Mouse (Mus musculus): ENCODE measurements around the gene Lhfpl2.

Gene Lhfpl2

DNA sequence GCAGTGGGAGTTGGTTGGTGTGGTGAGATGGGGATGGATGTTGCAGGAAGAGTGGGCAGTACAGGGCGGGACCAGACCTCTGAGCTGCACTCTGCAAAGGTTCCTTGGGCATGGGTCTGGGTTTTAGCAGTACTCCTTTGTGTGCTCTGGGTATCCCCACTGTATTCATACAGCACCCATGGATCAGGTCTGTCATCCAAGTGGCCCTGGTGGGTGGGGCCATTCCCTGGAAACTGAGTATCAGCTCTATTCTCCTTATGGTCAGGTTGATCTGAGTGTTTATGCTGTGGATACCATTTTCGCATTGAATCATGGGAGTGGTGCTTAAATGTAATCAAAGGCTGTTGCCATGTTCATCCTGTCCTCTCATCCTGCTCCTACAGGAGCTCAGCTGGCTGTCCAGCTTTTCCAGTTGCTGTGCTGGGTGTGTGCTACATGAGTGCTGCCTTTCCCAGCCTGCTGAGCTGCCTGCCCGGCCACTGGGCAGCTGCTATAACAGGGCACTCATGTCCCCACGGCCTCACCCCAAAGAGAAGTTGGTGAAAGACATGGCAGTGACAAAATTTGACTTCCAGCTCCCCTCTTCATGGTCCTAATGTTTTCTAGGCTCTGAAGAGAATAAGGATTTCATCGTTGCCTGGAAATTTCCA, 9.2 kb downstream of the Lhfpl2 start:
- no peak for DNase-seq (ENCODE audit: low read depth, low spot score)

DNA sequence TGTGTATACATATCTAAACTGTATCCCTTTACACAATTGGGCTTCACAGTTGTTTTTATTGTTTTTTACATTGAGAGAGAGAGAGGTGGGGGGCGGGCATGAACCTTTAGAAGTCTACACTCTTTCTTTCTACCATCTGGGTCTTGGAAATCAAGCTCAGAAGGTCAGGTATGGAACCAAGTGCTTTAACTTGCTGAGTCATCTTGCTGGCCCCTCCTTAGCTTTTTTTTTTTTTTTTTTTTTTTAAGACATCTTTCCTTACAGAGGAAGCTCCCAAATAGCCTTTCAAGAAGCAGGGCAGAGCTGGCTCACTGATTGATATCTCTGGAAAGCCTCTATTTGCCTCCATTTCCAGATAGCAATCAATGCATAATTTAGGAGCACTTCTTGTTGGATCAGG, 10.7 kb downstream of the Lhfpl2 start:
- no peak for DNase-seq (ENCODE audit: low read depth, low spot score)

DNA sequence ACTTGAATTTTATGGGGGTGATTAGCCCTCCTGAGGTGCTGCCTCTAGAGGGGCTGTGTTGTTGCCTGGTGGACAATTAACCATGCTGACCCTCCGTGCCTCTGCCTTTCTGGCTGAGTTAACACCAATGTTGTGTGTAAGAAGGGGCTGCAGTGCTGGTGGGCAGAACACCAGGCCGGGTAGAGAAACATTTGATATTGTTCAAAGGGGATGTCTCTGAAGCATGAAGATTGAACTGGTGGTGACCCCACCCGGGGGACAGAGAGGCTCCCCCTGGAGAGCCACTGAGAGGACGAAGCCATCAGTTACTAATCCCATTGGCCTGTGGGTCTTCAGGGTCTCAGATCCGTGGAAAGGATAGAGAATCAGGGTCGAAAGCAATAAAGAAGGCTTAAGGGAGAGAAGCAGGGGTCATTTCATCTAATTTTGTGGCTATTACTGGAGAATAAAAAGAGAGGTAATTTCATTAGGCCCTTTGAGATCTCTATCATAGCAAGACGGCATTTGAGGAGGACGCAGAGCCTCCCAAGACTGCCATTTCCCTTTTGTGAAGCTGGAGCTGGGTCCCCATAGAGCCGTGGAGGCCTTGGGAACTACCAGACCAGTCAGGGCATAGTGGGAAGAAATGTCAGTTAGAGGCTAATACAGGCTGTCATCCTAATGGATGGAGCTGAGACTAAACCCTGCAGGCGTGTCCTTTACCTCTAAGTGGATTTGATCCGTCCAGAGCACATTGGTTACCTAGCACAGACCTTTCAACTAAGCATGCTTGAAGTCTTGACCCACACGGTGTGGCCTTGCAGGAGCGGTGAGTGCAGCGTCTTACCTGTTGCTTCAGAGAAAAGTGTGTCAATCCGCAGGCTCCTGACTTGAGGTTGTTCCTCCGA, 12.1 kb downstream of the Lhfpl2 start:
- no peak for DNase-seq (ENCODE audit: low read depth, low spot score)

DNA sequence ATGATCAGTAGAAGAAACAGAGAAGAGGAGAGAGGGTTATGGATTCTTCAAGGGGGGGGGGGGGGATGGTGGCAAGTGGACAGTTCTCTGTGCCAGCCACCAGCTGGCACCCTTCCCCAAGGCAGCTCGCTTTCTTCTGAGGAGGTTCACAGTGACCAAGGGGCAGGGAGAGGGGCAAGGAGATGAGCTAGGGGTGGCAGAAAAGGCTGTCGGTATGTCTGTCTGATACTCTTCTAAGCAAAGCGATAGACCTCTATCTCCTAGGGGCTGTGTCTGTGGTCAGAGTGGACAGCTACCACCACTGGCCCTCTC, 12.7 kb downstream of the Lhfpl2 start:
- DNase-seq (ENCODE audit: low read depth, low spot score), result no peak

DNA sequence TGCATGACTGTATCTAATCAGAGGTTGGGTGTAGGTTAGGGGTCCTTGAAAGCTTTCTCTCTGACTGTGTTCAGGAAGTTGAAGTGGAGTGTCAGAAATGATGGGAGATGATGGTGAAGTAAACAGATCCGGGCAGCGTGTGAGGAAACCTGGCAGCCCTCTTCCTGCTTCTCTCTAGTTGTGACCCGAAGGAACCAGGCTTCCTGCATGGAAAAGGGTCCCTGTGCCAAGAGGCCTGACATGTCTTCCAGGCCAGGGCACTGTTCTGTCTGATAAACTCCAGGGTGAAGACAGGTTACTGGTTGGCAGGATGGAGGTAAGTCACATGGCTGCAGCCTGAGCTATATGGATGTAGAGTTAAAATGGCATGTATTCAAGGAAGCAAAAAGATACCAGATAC, 13.3 kb downstream of the Lhfpl2 start:
- no peak for DNase-seq (ENCODE audit: low read depth, low spot score)

DNA sequence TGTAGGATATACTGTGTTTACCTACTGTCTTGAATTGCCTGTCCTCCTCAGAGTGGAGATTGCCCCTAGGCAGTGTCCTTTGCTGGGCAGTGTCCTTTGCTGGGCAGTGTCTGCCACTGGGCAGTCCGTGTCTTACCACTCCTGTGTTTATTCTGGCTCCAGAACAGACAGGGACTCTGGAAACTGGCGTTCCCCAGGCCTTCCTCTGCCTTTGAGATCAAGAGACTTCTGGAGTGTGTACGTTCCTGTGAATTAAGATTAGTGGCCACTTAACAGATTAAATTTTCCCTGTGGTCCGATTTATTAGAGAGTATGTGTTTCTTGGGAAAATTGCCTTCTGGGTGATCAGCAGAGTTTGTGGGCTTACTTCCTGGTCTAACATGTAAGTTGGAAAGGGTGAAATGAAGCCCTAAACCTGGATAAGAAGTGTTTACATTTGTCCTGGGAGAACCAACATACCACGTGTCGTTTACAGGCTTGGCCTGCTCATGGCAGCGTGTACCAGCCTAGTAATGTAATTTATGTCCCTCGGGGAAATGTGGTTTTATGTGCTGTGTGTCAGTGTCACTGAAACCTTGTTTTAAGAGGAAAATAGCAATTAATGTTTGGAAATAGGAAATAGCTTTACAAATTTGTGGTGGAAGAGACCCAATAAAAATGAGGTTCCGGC, 15.6 kb downstream of the Lhfpl2 start:
- DNase-seq (ENCODE audit: low read depth, low spot score), result no peak

DNA sequence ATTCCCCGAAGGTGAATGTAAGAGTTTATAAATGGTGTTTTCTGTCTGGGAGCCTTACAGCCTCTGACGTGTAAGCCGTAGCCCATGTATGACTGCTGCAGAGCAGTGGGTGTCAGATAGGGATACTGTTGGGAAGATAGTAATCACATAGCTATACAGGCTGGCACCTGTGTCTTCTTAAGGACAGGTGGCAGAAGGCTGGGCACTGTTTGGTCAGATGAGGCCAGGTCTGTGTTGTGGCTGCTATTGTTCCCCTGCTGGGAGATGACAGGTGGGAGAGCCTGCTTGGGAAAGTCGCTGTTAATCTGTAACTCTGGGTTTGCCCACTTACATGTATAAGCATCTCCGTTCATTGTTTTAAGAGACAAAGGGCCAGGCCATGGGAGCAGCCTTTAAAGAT, 16.1 kb downstream of the Lhfpl2 start:
- DNase-seq (ENCODE audit: low read depth, low spot score), result no peak

DNA sequence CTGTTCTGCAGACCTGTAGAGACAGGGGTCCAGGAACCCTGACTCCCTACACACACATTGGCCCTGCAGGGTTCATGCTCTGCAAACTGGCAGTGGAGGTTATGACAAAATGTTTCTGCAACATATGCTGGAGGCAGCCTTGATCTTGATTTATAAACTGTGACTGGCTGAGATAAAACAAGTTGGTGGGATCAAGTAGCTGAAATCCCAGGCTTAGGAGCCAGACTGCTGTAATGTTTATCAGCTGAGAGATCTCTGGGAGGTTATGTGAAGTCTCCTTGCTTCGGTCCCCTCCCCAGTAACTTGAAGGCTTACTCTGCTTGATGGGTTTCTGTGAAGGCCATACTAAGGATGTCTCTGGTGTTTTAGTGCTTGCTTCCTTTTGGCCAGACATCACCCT, 17.6 kb downstream of the Lhfpl2 start:
- DNase-seq (ENCODE audit: low read depth, low spot score), result no peak

DNA sequence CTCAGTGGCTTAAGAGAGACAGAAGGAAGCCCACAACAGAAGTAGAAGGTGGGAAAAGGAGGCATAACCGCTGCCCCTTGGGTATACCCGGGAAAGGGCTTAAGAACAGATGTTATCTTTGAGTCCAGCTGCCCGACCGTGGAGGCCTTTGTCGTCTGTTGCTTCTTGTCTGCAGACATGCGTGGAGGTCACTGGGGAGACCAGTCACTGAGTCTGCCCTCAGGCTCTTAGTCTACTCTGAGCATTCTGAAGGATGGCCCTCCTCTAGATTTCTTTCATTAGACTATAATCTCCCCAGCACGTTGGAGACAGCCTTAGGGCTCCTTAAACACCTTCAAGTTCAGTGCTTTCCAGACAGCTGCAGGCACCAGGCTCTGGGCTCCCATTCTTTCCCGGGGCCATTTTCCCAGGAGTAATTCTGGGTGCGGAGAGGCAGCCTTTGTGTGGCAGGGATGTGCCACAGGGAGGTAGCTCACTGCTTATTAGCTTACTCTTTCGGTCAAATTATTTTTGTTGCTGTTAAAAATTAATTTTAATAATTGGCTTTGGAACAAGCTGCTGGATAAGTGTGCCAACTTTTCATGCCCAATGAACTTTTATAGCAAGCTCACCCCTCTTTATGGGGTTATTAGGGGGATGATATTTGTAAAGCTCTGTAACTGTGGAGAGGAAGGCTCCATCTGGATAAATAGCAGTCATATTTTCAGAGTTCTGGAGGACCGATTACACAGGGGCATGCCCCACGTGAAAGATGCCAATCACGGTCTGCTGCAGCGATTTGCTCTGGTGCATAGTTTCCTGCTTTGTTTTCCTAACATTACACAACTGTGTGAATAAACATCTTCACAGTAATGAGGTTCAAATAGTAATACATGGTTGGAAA, 19.8 kb downstream of the Lhfpl2 start:
- no peak for DNase-seq (ENCODE audit: low read depth, low spot score)

DNA sequence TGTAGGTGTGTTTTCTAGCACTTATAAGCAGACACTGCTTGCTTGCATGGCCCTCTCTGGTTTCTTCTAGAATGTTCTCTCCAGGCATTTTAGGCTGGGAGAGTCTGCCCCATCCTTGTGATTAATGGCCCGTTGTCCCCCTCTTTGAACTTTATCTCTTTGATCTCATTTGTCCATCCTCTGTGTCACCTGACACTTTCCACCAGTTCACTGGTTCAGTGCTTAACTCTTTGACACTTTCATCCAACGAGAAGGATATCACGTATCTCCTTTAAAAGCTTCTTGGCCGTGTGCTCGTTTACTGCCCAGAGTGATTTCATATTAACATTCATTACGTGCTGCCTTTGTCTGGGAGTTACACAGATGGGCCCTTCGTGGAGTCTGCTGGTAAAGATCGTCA, 25.6 kb downstream of the Lhfpl2 start:
- DNase-seq (ENCODE audit: low read depth, low spot score), result no peak

DNA sequence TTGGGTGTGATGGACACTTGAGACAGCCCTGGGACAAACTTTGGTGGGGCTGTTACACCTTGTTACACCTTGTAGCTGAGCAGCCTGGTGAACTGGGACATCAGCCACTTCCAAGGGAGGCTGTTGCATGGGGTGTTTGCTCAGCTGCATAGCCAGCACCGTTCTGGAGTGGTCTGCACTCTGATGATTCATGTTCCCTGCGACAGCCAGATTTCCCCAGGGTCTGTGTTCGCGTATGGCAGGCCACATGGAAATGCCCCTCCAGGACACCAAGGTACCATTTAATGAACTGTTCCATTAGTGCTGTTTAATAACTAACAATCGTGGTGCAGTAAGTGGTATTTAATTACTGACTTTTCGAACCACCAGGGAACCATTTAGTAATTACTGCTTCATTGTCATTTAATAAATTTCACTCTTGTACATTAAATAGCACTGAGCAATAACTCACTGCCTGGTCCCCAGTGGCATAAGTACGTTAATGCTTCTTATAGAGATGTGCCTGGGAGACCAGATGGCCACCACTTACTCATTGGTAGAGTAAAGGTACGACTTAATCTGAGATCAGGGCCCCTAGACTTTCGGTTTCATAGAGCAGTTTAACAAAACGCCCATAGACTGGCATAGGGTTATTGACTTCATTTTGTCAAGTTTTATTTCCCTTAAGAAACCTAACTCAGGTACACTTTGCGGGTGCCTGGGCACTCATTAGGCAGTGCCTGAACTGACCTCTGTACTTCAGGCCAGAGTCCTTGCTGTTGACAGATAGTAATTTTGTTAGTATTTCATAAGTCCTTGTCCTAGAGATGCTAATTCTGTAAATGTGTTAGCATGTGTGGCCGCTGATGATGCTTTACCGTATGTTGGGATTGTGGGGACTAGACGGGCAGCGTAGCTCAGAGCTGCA, 26.9 kb downstream of the Lhfpl2 start:
- no peak for DNase-seq (ENCODE audit: low read depth, low spot score)

DNA sequence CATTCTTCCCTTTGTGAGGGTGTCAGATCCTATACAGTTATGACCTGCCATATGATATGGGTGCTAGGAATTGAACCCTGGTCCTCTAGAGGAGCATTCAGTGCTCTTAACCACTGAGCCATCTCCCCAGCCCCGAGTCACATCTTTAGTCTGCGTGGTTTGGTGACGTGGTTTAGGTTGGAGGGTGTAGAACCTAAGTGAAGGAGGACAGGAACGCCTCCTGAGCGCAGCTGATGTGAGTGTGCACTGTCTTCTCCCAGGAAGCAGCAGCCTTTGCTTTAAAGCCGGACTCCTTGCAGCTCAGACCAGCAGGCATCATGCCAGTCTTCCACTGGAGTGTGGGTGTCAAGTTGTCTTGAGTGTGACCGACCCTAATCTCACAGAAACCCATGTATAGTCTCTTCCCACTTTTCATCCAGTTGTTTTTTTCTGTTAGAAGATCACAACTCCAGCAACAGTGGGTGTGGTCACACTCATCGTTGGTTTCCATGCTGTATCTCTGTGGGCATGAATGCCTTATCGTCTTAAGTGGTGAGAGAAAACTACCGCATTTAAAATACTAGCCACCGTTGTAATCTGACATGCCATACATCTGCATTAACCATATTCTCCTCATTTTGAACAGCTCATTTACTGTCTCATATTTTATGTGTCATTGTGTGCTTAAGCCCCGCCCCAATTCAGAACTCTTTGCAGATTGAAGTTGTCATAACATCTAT, 28.7 kb downstream of the Lhfpl2 start:
- no peak for DNase-seq (ENCODE audit: low read depth, low spot score)

DNA sequence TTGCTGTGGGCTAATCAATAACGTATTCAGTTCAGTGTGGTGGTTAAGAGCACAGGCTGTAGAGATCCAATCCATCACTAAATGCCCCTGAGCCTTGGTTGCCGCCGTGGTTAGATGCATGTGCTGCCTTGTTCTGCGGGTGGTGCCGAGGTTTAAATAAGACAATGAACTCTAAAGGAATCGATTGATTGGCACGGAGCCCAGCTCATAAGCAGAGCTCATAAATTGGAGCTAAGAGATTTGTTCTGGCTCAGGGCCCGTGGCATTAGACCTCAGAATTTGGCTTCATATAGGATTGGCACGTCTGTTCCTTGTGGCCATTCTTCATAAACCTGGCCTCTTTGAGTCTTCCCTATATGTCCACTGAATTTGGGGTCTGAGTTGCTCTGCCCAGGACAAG, 29.5 kb downstream of the Lhfpl2 start:
- DNase-seq (ENCODE audit: low read depth, low spot score), result no peak

DNA sequence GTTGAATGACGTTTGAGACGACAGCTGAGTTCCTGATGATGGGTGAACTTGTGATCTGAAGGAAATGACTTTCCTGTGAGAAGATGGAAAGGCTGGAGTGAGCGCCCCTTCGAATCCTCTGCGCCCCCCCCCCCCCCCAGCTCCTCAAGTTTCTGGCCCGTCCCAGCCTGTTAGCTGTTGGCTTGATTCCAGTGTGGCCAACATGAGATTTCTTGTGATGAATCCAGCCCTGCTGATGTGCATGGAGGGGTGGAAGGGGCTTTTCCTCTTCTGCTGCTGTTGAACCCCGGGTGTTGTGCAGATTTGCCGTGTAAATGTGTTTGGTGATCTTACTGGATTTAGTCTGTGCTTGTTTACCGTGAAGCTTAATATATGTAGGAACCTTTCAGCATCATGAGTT, 31.2 kb downstream of the Lhfpl2 start:
- no peak for DNase-seq (ENCODE audit: low read depth, low spot score)

DNA sequence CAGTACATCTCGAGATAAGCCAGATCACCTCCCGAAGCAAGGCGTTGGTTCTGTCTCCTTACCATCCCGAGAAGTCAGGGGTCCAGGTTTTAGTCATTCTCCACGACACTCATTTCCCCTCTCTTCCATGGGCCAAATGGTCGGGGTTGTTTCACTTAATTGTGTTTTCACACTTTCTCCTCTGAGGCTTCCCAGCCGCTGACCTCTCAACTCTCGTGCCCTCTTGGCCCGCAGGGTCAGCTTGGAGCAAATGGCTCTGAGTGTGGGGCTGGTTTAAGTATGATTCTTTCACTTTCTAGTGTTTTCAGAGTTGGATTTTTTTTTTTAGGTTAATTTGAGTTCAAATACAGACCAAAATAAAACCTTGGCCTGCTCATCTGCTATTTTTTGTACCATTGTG, 31.7 kb downstream of the Lhfpl2 start:
- no peak for DNase-seq (ENCODE audit: low read depth, low spot score)

DNA sequence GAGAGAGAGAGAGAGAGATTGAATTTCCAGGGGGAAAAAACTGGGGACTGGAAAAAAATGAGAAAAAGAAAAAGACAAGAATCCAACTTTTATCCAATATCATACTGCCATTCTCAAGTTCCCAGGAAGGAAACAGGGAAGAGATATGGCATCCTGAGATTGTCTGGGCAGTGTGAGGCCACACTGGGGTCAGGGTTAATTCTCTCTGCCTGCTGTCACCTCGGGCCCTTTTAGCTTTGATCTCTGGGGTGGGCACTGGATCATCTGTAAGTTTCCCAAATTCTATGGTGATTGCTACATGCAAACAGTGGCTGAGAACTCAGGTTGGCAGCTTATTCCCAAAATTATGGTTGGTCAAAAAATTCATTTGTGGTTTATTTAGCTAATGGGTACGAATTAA, 33.8 kb downstream of the Lhfpl2 start:
- DNase-seq (ENCODE audit: low read depth, low spot score), result no peak

DNA sequence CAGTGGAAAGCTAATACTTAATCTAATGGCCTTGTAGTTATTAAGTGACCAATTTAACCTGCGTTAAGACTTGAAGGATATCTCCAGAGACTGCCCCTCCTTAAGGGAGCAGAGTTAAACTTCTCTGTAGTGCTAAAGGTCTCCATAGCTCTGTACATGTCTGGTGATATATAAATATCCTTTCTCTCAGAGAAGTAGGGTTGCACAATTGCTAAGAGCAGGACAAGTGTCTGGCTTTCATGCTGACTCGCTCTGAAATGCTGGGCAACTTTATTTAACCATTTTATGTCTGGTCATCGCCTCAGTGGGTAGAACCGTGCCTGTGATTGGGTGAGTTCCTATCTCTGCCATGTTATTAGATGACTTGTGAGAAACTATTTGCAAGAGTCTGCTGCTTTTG, 36.6 kb downstream of the Lhfpl2 start:
- DNase-seq (ENCODE audit: low read depth, low spot score), result no peak

DNA sequence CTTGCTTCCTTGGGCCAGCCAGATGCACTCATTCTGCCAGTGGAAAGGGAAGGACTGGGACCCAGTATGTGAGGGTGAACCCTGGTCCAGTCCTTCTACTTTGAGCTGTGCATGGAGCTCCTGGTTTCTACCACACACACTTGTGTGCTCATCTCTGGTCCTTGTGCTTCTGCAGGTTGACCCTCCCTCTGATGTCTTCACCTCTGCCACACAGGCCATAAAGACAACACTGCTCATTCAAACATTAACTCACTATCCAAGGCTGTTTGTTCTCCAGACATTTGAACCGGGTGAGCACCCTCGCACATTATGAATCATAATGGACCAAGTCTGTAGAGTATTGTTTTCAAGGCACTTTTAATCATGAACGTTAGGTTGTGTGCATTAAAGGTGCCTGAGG, 37.0 kb downstream of the Lhfpl2 start:
- DNase-seq (ENCODE audit: low read depth, low spot score), result no peak

DNA sequence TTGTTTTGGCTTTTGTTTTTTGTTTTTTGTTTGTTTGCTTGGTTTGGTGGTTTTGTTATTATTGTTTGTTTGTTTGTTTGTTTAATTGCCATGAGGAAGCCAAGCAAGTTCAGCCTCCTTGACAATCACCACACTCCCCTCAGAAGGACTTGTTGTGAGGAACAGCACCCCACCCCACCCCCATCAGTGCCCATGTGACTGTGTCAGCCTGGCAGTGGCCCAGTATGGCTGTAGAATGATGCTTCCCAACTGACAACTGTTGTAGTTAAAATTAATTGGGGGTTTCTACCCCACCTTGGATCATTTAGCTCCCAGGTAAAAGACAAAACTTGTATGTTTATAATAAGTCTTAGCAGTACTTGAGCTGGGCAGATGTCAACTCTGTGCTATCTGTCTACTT, 37.6 kb downstream of the Lhfpl2 start:
- DNase-seq (ENCODE audit: low read depth, low spot score), result no peak

DNA sequence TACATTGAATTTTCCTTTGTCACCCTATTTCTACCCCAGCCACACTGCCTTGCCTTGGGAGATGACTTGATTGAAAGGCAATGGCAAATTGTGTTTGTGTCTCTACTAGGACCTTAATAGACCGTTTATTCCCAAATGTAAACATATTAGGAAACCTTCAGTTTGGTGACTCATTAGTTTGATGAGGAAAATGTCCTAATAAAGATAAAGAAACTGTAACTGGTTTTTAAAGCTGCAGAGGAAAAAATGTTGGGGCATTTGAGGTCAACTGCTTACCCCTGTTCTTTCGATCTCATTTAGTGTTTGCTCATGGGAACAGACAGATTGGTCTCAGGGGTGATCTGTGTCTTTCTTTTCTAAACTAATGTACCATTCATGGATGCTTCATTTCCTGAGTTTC, 40.1 kb downstream of the Lhfpl2 start:
- DNase-seq (ENCODE audit: low read depth, low spot score), result no peak

All from retina, adult 2 months (tissue).